Mouse (Mus musculus): ENCODE data around the gene Poln. TPM values are rescaled to one million over a fixed set of nuclear protein-coding genes. Genes with fewer than 3 reads are reported as not detected.
A peak's percentile ranks its signal among the peaks of the same experiment; 100 is the strongest.

The Poln gene
- total and polyA plus RNA-seq, 2 experiments from 2014 or later: 0.16 to 0.69 TPM

- no peaks in the 10 kb centered on the region for H3K4me1 ChIP-seq (ENCODE audit: insufficient read depth, low read length)
- WGBS: 56% methylated on average over 5 of the region's 5 CpGs
- ATAC-seq: no peak
- H3K27ac ChIP-seq: no peak overlapping the region; the same call in 1 of the 2 replicates
- DNase-seq (ENCODE audit: low spot score): no peak
- no peak for TF ChIP-seq CTCF (IDR thresholded peaks at IDR 0.05; ENCODE audit: low read depth)
- no peaks in the 10 kb centered on the region for H3K27me3 ChIP-seq (ENCODE audit: insufficient read depth, low read length)
- no peaks in the 10 kb centered on the region for H3K9me3 ChIP-seq (ENCODE audit: low read length)
- no peak overlapping the region for H3K9ac ChIP-seq (replicated peaks; ENCODE audit: low read length)
- peaks cover 30% of the 10 kb centered on the region for H3K36me3 ChIP-seq (ENCODE audit: insufficient read depth, low read length)
- H3K4me3 ChIP-seq (ENCODE audit: low read length): no peak overlapping the region
- no peak overlapping the region for H3K4me2 ChIP-seq (ENCODE audit: low read depth, low read length)
Measured at GRCm38 (mm10) chr5:34174550-34175402, 5.5 kb upstream of the Poln start.

- no peak for DNase-seq (ENCODE audit: low spot score)
- Histone ChIP-seq H3K9ac (replicated peaks; ENCODE audit: low read length) (no peak overlapping the region), H3K27ac (no peak overlapping the region), H3K4me1 (ENCODE audit: insufficient read depth, low read length) (no peaks in the 10 kb centered on the region), H3K36me3 (ENCODE audit: insufficient read depth, low read length) (peaks cover 30% of the 10 kb centered on the region), H3K4me3 (ENCODE audit: low read length) (no peak overlapping the region), H3K9me3 (ENCODE audit: low read length) (no peaks in the 10 kb centered on the region), H3K27me3 (ENCODE audit: insufficient read depth, low read length) (no peaks in the 10 kb centered on the region), H3K4me2 (ENCODE audit: low read depth, low read length) (no peak overlapping the region)
- no peak for TF ChIP-seq CTCF (IDR thresholded peaks at IDR 0.05; ENCODE audit: low read depth)
- WGBS: 88% methylated on average over 2 of the region's 2 CpGs
- no peak for ATAC-seq
Measured at GRCm38 (mm10) chr5:34174021-34174420, 4.8 kb upstream of the Poln start.

- H3K4me1 ChIP-seq (ENCODE audit: insufficient read depth, low read length): no peaks in the 10 kb centered on the region
- DNase-seq (ENCODE audit: low spot score) (no peak), ATAC-seq (no peak)
- no peaks in the 10 kb centered on the region for H3K9me3 ChIP-seq (ENCODE audit: low read length)
- H3K27me3 ChIP-seq (ENCODE audit: insufficient read depth, low read length): no peaks in the 10 kb centered on the region
- no peak overlapping the region for H3K4me2 ChIP-seq (ENCODE audit: low read depth, low read length)
- H3K9ac ChIP-seq (replicated peaks; ENCODE audit: low read length): no peak overlapping the region
- peak overlapping the region; percentile 48; the same call in 1 of the 2 replicates for H3K27ac ChIP-seq
- H3K36me3 ChIP-seq (ENCODE audit: insufficient read depth, low read length): peaks cover 12% of the 10 kb centered on the region
- no peak overlapping the region for H3K4me3 ChIP-seq (ENCODE audit: low read length)
- TF ChIP-seq CTCF (IDR thresholded peaks at IDR 0.05; ENCODE audit: low read depth): no peak
- 84% methylated on average over 4 of the region's 4 CpGs for WGBS
Measured at GRCm38 (mm10) chr5:34170726-34171125, 1.5 kb upstream of the Poln start.

- 83% methylated on average over 3 of the region's 3 CpGs for WGBS
Measured at GRCm38 (mm10) chr5:34169954-34170353, 706 bp upstream of the Poln start.

GRCm38 (mm10) chr5:34167857-34168256 lies 1.4 kb downstream of the Poln start:
- H3K27ac ChIP-seq: no peak overlapping the region

More at GRCm38 (mm10) chr5:34169954-34170353, 706 bp upstream of the Poln start:
- H3K36me3 ChIP-seq (ENCODE audit: insufficient read depth, low read length): peaks cover 8% of the 10 kb centered on the region; the same call in 1 of the 2 replicates
- H3K9me3 ChIP-seq (ENCODE audit: low read length): no peaks in the 10 kb centered on the region
- H3K4me1 ChIP-seq (ENCODE audit: insufficient read depth, low read length): no peaks in the 10 kb centered on the region
- peak overlapping the region; percentile 64 for H3K4me3 ChIP-seq (ENCODE audit: low read length)
- H3K9ac ChIP-seq (replicated peaks; ENCODE audit: low read length): peak overlapping the region; percentile 44
- DNase-seq (ENCODE audit: low spot score): no peak
- no peaks in the 10 kb centered on the region for H3K27me3 ChIP-seq (ENCODE audit: insufficient read depth, low read length)
- peak overlapping the region; percentile 84 for H3K27ac ChIP-seq
- no peak for ATAC-seq
- H3K4me2 ChIP-seq (ENCODE audit: low read depth, low read length): peak overlapping the region; percentile 52
- no peak for TF ChIP-seq CTCF (IDR thresholded peaks at IDR 0.05; ENCODE audit: low read depth)

GRCm38 (mm10) chr5:34165793-34166192 lies 3.5 kb downstream of the Poln start:
- Histone ChIP-seq H3K9me3 (ENCODE audit: low read length) (no peaks in the 10 kb centered on the region), H3K4me2 (ENCODE audit: low read depth, low read length) (no peak overlapping the region), H3K27ac (no peak overlapping the region), H3K9ac (replicated peaks; ENCODE audit: low read length) (no peak overlapping the region), H3K27me3 (ENCODE audit: insufficient read depth, low read length) (no peaks in the 10 kb centered on the region), H3K36me3 (ENCODE audit: insufficient read depth, low read length) (0 out of 2 replicates have a peak, but pooled peaks cover 4% of the 10 kb centered on the region), H3K4me3 (ENCODE audit: low read length) (no peak overlapping the region), H3K4me1 (ENCODE audit: insufficient read depth, low read length) (no peaks in the 10 kb centered on the region)
- TF ChIP-seq CTCF (IDR thresholded peaks at IDR 0.05; ENCODE audit: low read depth): no peak
- 80% methylated on average over 4 of the region's 4 CpGs for WGBS
- no peak for DNase-seq (ENCODE audit: low spot score)
- no peak for ATAC-seq

More at GRCm38 (mm10) chr5:34167857-34168256, 1.4 kb downstream of the Poln start:
- H3K4me3 ChIP-seq (ENCODE audit: low read length): no peak overlapping the region
- TF ChIP-seq CTCF (IDR thresholded peaks at IDR 0.05; ENCODE audit: low read depth): no peak
- DNase-seq (ENCODE audit: low spot score) (no peak), ATAC-seq (no peak)
- H3K27me3 ChIP-seq (ENCODE audit: insufficient read depth, low read length): no peaks in the 10 kb centered on the region
- 76% methylated on average over 4 of the region's 4 CpGs for WGBS
- H3K4me1 ChIP-seq (ENCODE audit: insufficient read depth, low read length): no peaks in the 10 kb centered on the region
- H3K9me3 ChIP-seq (ENCODE audit: low read length): no peaks in the 10 kb centered on the region
- 0 out of 2 replicates have a peak overlapping the region, but pooled peaks have one; percentile 7 for H3K4me2 ChIP-seq (ENCODE audit: low read depth, low read length)
- 0 out of 2 replicates have a peak, but pooled peaks cover 4% of the 10 kb centered on the region for H3K36me3 ChIP-seq (ENCODE audit: insufficient read depth, low read length)
- no peak overlapping the region for H3K9ac ChIP-seq (replicated peaks; ENCODE audit: low read length)

GRCm38 (mm10) chr5:34148476-34148875 lies 20.8 kb downstream of the Poln start:
- Histone ChIP-seq H3K27me3 (ENCODE audit: insufficient read depth, low read length) (no peaks in the 10 kb centered on the region), H3K4me2 (ENCODE audit: low read depth, low read length) (no peak overlapping the region), H3K4me1 (ENCODE audit: insufficient read depth, low read length) (no peaks in the 10 kb centered on the region), H3K36me3 (ENCODE audit: insufficient read depth, low read length) (no peaks in the 10 kb centered on the region), H3K9me3 (ENCODE audit: low read length) (no peaks in the 10 kb centered on the region), H3K9ac (replicated peaks; ENCODE audit: low read length) (no peak overlapping the region), H3K4me3 (ENCODE audit: low read length) (no peak overlapping the region), H3K27ac (no peak overlapping the region)
- ATAC-seq (no peak), DNase-seq (ENCODE audit: low spot score) (no peak)
- no peak for TF ChIP-seq CTCF (IDR thresholded peaks at IDR 0.05; ENCODE audit: low read depth)
